Mouse (Mus musculus): ENCODE data around the gene Filip1l.

GRCm38 (mm10) chr16:57437523-57438287 is 84.8 kb downstream of the Filip1l start:
- TF ChIP-seq POLR2A (IDR thresholded peaks at IDR 0.05; ENCODE audit: low read depth, low read length): no peak; the same call in 1 of the 2 replicates
- no peak for TF ChIP-seq CTCF (IDR thresholded peaks at IDR 0.05; ENCODE audit: borderline replicate concordance, insufficient read depth, low read length)
